ENCODE assay signal across 19 mouse cellular contexts in the genomic region with DNA sequence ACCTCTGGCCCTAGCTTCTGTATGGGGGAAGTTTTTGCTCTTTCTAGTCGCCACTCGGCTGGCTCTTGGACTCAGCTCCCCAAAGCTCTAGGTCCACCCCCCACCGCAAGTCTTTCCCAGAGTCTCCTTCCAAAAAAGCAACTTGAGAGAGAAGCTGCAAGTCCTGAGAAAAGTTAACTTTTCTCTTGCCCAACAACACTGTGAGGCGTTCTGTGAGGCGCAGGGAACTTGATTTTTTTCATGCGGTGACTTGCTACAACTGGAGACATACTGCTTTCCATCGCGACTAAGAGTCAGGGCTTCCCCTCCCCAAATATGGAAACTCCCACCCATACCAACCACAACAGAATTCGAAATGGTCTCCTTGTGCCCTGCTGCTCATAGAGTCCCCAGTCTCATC. TPM values are rescaled to one million over a fixed set of nuclear protein-coding genes. Genes with fewer than 3 reads are reported as not detected.
DNase-seq lines count a peak whose midpoint lies in the region; ATAC-seq lines count a peak whose summit lies in the region.
"Had no signal": no experiment of that assay in that cellular context is flagged by ENCODE, and none has a peak within 500 bp of the region (broad histone marks: within the 10 kb centered on the region; RNA-seq: fewer than 3 reads in every experiment).

No protein-coding gene starts in this region.

- 20% methylated on average over 9 of the region's 9 CpGs for WGBS in forebrain, embryonic 12.5 days
- 31% methylated on average over 9 of the region's 9 CpGs for WGBS in forebrain, embryonic 15.5 days
- WGBS in forebrain, embryonic 14.5 days, result 35% methylated on average over 9 of the region's 9 CpGs
- WGBS in limb, embryonic 12.5 days, result 16% methylated on average over 9 of the region's 9 CpGs
- WGBS in midbrain, embryonic 16.5 days, result 25% methylated on average over 9 of the region's 9 CpGs

- no peaks in the 10 kb centered on the region for H3K9me3 ChIP-seq in forebrain, embryonic 12.5 days
- no peaks in the 10 kb centered on the region for H3K9me3 ChIP-seq in forebrain, embryonic 15.5 days
- no peaks in the 10 kb centered on the region for H3K9me3 ChIP-seq in forebrain, embryonic 14.5 days (replicated peaks; ENCODE audit: control insufficient read depth, low read length)
- no peaks in the 10 kb centered on the region for H3K9me3 ChIP-seq in limb, embryonic 12.5 days
- no peaks in the 10 kb centered on the region for H3K9me3 ChIP-seq in midbrain, embryonic 16.5 days (replicated peaks; ENCODE audit: control insufficient read depth, low read length, poor library complexity, severe bottlenecking)
- H3K9me3 ChIP-seq: liver, embryonic 12.5 days; lung, embryonic 15.5 days had no signal

- H3K4me3 ChIP-seq in forebrain, embryonic 12.5 days (replicated peaks), result no peak overlapping the region
- H3K4me3 ChIP-seq in forebrain, embryonic 15.5 days, result no peak overlapping the region
- no peak overlapping the region for H3K4me3 ChIP-seq in forebrain, embryonic 14.5 days (ENCODE audit: low read depth, low read length)
- no peak overlapping the region for H3K4me3 ChIP-seq in limb, embryonic 12.5 days (replicated peaks)
- no peak overlapping the region for H3K4me3 ChIP-seq in midbrain, embryonic 16.5 days (ENCODE audit: low read depth, low read length)
- H3K4me3 ChIP-seq: heart, embryonic 12.5 days; liver, embryonic 12.5 days; lung, embryonic 15.5 days; megakaryocyte, embryonic 14.5 days had no signal

- H3K27me3 ChIP-seq in forebrain, embryonic 12.5 days, result peaks cover 23% of the 10 kb centered on the region
- H3K27me3 ChIP-seq in forebrain, embryonic 15.5 days, result peaks cover 18% of the 10 kb centered on the region
- peaks cover 3% of the 10 kb centered on the region; the same call in 1 of the 2 replicates for H3K27me3 ChIP-seq in forebrain, embryonic 14.5 days (replicated peaks; ENCODE audit: control insufficient read depth, insufficient read depth, low read length)
- H3K27me3 ChIP-seq in limb, embryonic 12.5 days, result peaks cover 70% of the 10 kb centered on the region
- peaks cover 2% of the 10 kb centered on the region for H3K27me3 ChIP-seq in midbrain, embryonic 16.5 days (ENCODE audit: control insufficient read depth, insufficient read depth, low read depth, low read length)

- H3K4me2 ChIP-seq in forebrain, embryonic 12.5 days, result peak overlapping the region; percentile 60
- H3K4me2 ChIP-seq in forebrain, embryonic 15.5 days (replicated peaks), result no peak overlapping the region
- H3K4me2 ChIP-seq in forebrain, embryonic 14.5 days (ENCODE audit: low read length), result peak overlapping the region; percentile 25
- peak overlapping the region; percentile 34 for H3K4me2 ChIP-seq in limb, embryonic 12.5 days
- H3K4me2 ChIP-seq in midbrain, embryonic 16.5 days (ENCODE audit: low read length), result peak overlapping the region; percentile 25; the same call in 1 of the 2 replicates
- H3K4me2 ChIP-seq: heart, embryonic 12.5 days; liver, embryonic 12.5 days; lung, embryonic 15.5 days had no signal

- H3K36me3 ChIP-seq in forebrain, embryonic 12.5 days (replicated peaks), result no peaks in the 10 kb centered on the region
- H3K36me3 ChIP-seq in forebrain, embryonic 15.5 days, result no peaks in the 10 kb centered on the region
- H3K36me3 ChIP-seq in forebrain, embryonic 14.5 days (ENCODE audit: control insufficient read depth, insufficient read depth, low read length), result no peaks in the 10 kb centered on the region
- H3K36me3 ChIP-seq in limb, embryonic 12.5 days, result no peaks in the 10 kb centered on the region
- H3K36me3 ChIP-seq in midbrain, embryonic 16.5 days (ENCODE audit: control insufficient read depth, insufficient read depth, low read length), result no peaks in the 10 kb centered on the region
- H3K36me3 ChIP-seq: heart, embryonic 12.5 days; liver, embryonic 12.5 days; lung, embryonic 15.5 days had no signal

- H3K27ac ChIP-seq in forebrain, embryonic 12.5 days, result peak overlapping the region; percentile 53; the same call in 1 of the 2 replicates
- no peak overlapping the region for H3K27ac ChIP-seq in forebrain, embryonic 15.5 days (replicated peaks)
- H3K27ac ChIP-seq in forebrain, embryonic 14.5 days (ENCODE audit: low read depth, low read length), result no peak overlapping the region
- no peak overlapping the region for H3K27ac ChIP-seq in limb, embryonic 12.5 days
- H3K27ac ChIP-seq in midbrain, embryonic 16.5 days (ENCODE audit: low read length), result no peak overlapping the region
- H3K27ac ChIP-seq: liver, embryonic 12.5 days; lung, embryonic 15.5 days had no signal

- DNase-seq in forebrain, embryonic 14.5 days (ENCODE audit: low spot score), result no peak
- no peak for DNase-seq in heart, adult 9 months (ENCODE audit: low spot score in 2 of 2)
- DNase-seq: adrenal gland, adult 8-10 months; cerebellum, adult 18-20 months; gastrocnemius, postnatal 36 days; heart, postnatal 36 days; kidney, postnatal 10 days had no signal

- H3K4me1 ChIP-seq in forebrain, embryonic 12.5 days, result no peaks in the 10 kb centered on the region
- H3K4me1 ChIP-seq in forebrain, embryonic 15.5 days, result peaks cover 19% of the 10 kb centered on the region
- no peaks in the 10 kb centered on the region for H3K4me1 ChIP-seq in forebrain, embryonic 14.5 days (ENCODE audit: control insufficient read depth, insufficient read depth, low read length)
- H3K4me1 ChIP-seq in limb, embryonic 12.5 days (replicated peaks), result no peaks in the 10 kb centered on the region; the same call in 1 of the 2 replicates
- no peaks in the 10 kb centered on the region for H3K4me1 ChIP-seq in midbrain, embryonic 16.5 days (ENCODE audit: control insufficient read depth, insufficient read depth, low read length)
- H3K4me1 ChIP-seq: liver, embryonic 12.5 days had no signal

- ATAC-seq in forebrain, embryonic 12.5 days (ENCODE audit: low FRiP score), result no peak
- no peak for ATAC-seq in forebrain, embryonic 15.5 days (replicated peaks)
- ATAC-seq in forebrain, embryonic 14.5 days, result no peak
- no peak for ATAC-seq in limb, embryonic 12.5 days (ENCODE audit: insufficient number of reproducible peaks, insufficient read depth, low FRiP score, low TSS enrichment, low read depth)
- ATAC-seq in midbrain, embryonic 16.5 days, result no peak
- no peak for ATAC-seq in granulocyte monocyte progenitor cell, adult 5-6 weeks (replicated peaks; ENCODE audit: poor library complexity, severe bottlenecking)
- ATAC-seq: intestine, postnatal 0 days; liver, embryonic 12.5 days had no signal

- peak overlapping the region; percentile 25; the same call in 1 of the 2 replicates for H3K9ac ChIP-seq in forebrain, embryonic 12.5 days
- no peak overlapping the region for H3K9ac ChIP-seq in forebrain, embryonic 15.5 days (replicated peaks)
- no peak overlapping the region for H3K9ac ChIP-seq in forebrain, embryonic 14.5 days (ENCODE audit: low read length)
- H3K9ac ChIP-seq in limb, embryonic 12.5 days (replicated peaks), result no peak overlapping the region
- no peak overlapping the region for H3K9ac ChIP-seq in midbrain, embryonic 16.5 days (ENCODE audit: low read depth, low read length)
- H3K9ac ChIP-seq: heart, embryonic 12.5 days; liver, embryonic 12.5 days; lung, embryonic 15.5 days had no signal

RNA-seq across cellular contexts. Expression of gene Zic3, which starts 5.1 kb away (rescaled TPM):
- 27.5 and 33.0 TPM in 2 replicates for polyA plus RNA-seq in forebrain, embryonic 12.5 days (2016; fragmentation: Nextera tagmentation; extraction: Ambion mirVana)
- 13.7 and 14.4 TPM in 2 replicates for polyA plus RNA-seq in forebrain, embryonic 15.5 days (2015; fragmentation: Nextera tagmentation; extraction: Ambion mirVana)
- 19.4 and 19.8 TPM in 2 replicates for polyA plus RNA-seq in forebrain, embryonic 14.5 days (2014; fragmentation: Nextera tagmentation; extraction: Ambion mirVana)
- polyA plus RNA-seq in limb, embryonic 12.5 days (2016; fragmentation: Nextera tagmentation; extraction: Ambion mirVana), result 10.5 and 11.9 TPM in 2 replicates
- polyA plus RNA-seq in midbrain, embryonic 16.5 days (2015; fragmentation: Nextera tagmentation; extraction: Ambion mirVana), result 15.7 and 27.5 TPM in 2 replicates
- total RNA-seq in granulocyte monocyte progenitor cell, adult 5-6 weeks (2014; fragmentation: Nextera tagmentation), result not detected in 2 replicates
- total RNA-seq in granulocyte monocyte progenitor cell, adult 5-6 weeks (2017), result not detected in 2 replicates
- total RNA-seq: adrenal gland, adult 8-10 months; gastrocnemius, postnatal 36 days; heart, postnatal 36 days had no signal
- polyA plus RNA-seq: intestine, postnatal 0 days; liver, embryonic 12.5 days; lung, embryonic 15.5 days; small intestine, adult 2 months; stomach, embryonic 14.5 days had no signal
